Mouse (Mus musculus) hindbrain, embryonic 16.5 days (tissue): ENCODE results near the gene Trnt1. TPM values are rescaled to one million over a fixed set of nuclear protein-coding genes. Genes with fewer than 3 reads are reported as not detected.

Source experiments
- ATAC-seq: fragments of 200-750 bp; cut with Nextera tagmentation; 2 replicates; pipeline ENCODE4 v1.8.0; 2017; ENCODE audit warnings: moderate TSS enrichment, moderate library complexity
- H3K27ac ChIP-seq: fragments of 300-500 bp; sonication (generic); 2 replicates; pipeline ENCODE4 v1.5.1; 2014; ENCODE audit warnings: low read depth, mild to moderate bottlenecking, control low read depth, low read length, moderate library complexity
- H3K27me3 ChIP-seq: fragments of 300-500 bp; sonication (generic); replicated peaks from 2 replicates; pipeline ENCODE4 v1.6.1; 2014; ENCODE audit warnings: low read length; ENCODE audit not compliant: control insufficient read depth, insufficient read depth
- H3K36me3 ChIP-seq: fragments of 300-500 bp; sonication (generic); 2 replicates; pipeline ENCODE4 v1.6.1; 2014; ENCODE audit warnings: mild to moderate bottlenecking, low read length, moderate library complexity, mixed read lengths; ENCODE audit not compliant: control insufficient read depth, insufficient read depth
- H3K4me1 ChIP-seq: fragments of 300-500 bp; sonication (generic); 2 replicates; pipeline ENCODE4 v1.6.1; 2014; ENCODE audit warnings: low read depth, low read length; ENCODE audit not compliant: control insufficient read depth, insufficient read depth
- H3K4me2 ChIP-seq: fragments of 300-500 bp; sonication (generic); 2 replicates; pipeline ENCODE4 v1.6.1; 2014; ENCODE audit warnings: mild to moderate bottlenecking, low read length, control low read depth, moderate library complexity
- H3K4me3 ChIP-seq: fragments of 300-500 bp; sonication (generic); 2 replicates; pipeline ENCODE4 v1.5.1; 2014; ENCODE audit warnings: mild to moderate bottlenecking, low read length, control low read depth, moderate library complexity
- H3K9ac ChIP-seq: fragments of 300-500 bp; sonication (generic); 2 replicates; pipeline ENCODE4 v1.6.1; 2014; ENCODE audit warnings: low read depth, mild to moderate bottlenecking, control low read depth, low read length, moderate library complexity
- H3K9me3 ChIP-seq: fragments of 300-500 bp; sonication (generic); 2 replicates; pipeline ENCODE4 v1.6.1; 2014; ENCODE audit warnings: mild to moderate bottlenecking, low read length, moderate library complexity; ENCODE audit not compliant: control insufficient read depth
- WGBS: fragments of 180-500 bp; shearing (Covaris S2); extraction: QIAGEN DNeasy Blood & Tissue Kit; methylation state at CpG from one replicate; pipeline ENCODE4 v1.1.7; 2014; 5-methylcytosine and 5-hydroxymethylcytosine counted together
- polyA plus RNA-seq: library from polyadenylated mRNA; unstranded; fragments of >200 nt; fragmentation: Nextera tagmentation; extraction: Ambion mirVana; gene quantifications from 2 replicates; pipeline ENCODE4 v1.2.1, GENCODE M21; 2015

Gene Trnt1
- polyA plus RNA-seq, result 60.4 and 61.9 TPM in 2 replicates

DNA sequence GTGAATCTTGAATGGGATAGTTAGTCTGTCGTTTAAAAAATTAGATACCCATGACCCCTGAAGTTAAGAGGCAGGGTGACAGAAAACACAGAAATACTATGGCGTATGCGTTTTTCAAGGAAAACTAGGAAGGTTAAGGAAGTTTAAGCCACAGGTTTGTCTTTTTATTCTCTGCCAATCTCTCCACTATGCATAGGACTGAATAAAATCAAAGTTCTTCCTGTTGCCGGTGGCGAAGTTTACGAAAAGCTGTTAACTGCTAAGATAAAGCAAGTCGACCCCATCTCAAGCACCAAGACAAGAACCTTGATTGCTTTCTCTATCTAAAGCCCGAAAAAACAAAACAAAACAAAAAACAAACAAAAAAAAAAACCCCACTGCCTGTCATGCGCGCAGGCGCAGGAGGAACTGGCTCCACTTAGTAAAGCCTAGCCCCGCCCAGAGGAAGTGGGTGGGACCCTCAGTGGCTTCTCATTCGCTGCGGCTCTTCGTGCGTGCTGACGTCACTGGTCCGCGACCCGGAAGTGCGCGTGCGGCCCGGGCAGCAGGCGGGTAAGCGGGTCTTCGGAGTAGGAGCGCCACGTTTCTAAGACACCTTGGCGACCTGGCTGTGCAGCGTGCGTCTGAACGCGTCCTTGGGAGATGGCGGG is at the start of gene Trnt1:
Gene Trnt1 (plus strand): TSS at position 481 of the 650 bp plus-strand sequence.
- peaks cover 12% of the 10 kb centered on the region for H3K4me1 ChIP-seq
- no peaks in the 10 kb centered on the region for H3K9me3 ChIP-seq
- ATAC-seq, result peak; percentile 100
- H3K4me2 ChIP-seq, result peak within 1 kb of the TSS; percentile 97
- 9% methylated on average over 30 of the region's 35 CpGs for WGBS
- H3K9ac ChIP-seq, result peak within 1 kb of the TSS; percentile 76
- 0 out of 2 replicates have a peak within 1 kb of the TSS, but pooled peaks have one; percentile 0 for H3K27ac ChIP-seq
- H3K36me3 ChIP-seq, result 0 out of 2 replicates have a peak, but pooled peaks cover 2% of the 10 kb centered on the region
- no peaks in the 10 kb centered on the region for H3K27me3 ChIP-seq
- peak within 1 kb of the TSS; percentile 94 for H3K4me3 ChIP-seq

DNA sequence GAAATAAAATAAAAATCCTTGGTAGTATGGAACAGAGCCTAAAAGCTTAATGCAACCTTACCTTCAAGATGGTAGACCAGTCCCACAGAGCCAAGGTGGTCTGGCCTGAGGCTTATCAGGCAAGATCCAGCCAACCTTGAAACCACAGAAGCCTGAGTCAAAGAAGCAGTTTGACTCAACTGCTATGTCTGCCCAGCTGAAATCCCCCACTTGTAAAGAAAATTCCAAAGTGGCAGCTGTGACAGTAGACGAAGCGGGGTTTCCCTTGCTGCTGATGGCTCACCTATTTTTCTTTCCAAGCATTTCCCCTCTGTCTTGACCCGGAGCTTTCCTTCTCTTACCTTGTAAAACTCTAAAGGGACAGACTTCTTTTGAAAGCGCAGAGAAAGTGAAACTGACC is 43.3 kb upstream of the Trnt1 start:
- ATAC-seq, result no peak
- no peaks in the 10 kb centered on the region for H3K9me3 ChIP-seq

DNA sequence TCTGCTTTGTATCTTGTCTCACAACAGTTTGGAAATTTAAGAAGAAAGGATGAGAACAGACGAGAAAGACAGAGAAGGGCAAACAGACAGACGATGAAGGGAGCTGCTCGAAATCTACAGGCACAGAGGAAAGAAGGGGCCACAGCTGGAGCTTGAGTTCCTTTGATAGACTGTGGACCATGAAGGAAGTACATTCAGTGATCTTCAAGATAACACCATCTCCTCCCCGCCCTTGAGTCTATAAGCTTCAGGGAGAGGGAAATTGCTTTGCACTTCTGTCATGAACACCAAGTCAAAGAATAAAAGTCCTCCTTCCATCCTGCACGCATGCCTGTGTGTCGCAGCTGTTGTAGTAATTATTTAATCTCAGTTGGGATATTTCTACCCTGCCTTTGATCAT is 42.8 kb upstream of the Trnt1 start:
- H3K27me3 ChIP-seq, result no peaks in the 10 kb centered on the region
- ATAC-seq, result no peak
- no peaks in the 10 kb centered on the region for H3K9me3 ChIP-seq
- no peak overlapping the region for H3K27ac ChIP-seq
- no peak overlapping the region for H3K4me3 ChIP-seq
- H3K4me2 ChIP-seq, result no peak overlapping the region
- H3K4me1 ChIP-seq, result no peaks in the 10 kb centered on the region
- H3K36me3 ChIP-seq, result no peaks in the 10 kb centered on the region
- H3K9ac ChIP-seq, result no peak overlapping the region
- 80% methylated on average over 6 of the region's 6 CpGs for WGBS

More for the DNA sequence above, 43.3 kb upstream of the Trnt1 start:
- no peaks in the 10 kb centered on the region for H3K27me3 ChIP-seq
- no peak overlapping the region for H3K9ac ChIP-seq
- H3K4me1 ChIP-seq, result no peaks in the 10 kb centered on the region
- WGBS, result 89% methylated on average over 4 of the region's 4 CpGs
- no peak overlapping the region for H3K27ac ChIP-seq
- H3K36me3 ChIP-seq, result no peaks in the 10 kb centered on the region
- H3K4me2 ChIP-seq, result no peak overlapping the region
- H3K4me3 ChIP-seq, result no peak overlapping the region

DNA sequence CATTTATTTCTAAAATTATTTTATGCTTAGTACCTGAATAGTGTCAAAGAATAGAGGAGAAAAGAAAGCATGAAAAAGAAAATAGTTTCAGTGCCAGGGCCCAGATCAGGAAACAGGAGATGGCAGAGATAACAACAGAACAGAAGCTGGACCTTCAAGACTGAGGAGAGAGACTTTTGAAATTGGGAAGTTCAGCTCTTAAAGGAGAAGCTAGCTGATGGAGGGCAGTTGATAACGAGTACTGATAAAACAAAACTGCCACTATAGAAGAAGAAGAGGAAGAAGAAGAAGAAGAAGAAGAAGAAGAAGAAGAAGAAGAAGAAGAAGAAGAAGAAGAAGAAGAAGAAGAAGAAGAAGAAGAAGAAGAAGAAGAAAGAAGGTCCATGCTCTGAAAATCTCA is 41.2 kb upstream of the Trnt1 start:
- Histone ChIP-seq H3K27me3 (no peaks in the 10 kb centered on the region), H3K9me3 (no peaks in the 10 kb centered on the region), H3K4me1 (no peaks in the 10 kb centered on the region), H3K9ac (no peak overlapping the region), H3K27ac (no peak overlapping the region), H3K36me3 (no peaks in the 10 kb centered on the region), H3K4me2 (no peak overlapping the region), H3K4me3 (no peak overlapping the region)
- WGBS, result 80% methylated on average over 1 of the region's 1 CpGs
- ATAC-seq, result no peak

DNA sequence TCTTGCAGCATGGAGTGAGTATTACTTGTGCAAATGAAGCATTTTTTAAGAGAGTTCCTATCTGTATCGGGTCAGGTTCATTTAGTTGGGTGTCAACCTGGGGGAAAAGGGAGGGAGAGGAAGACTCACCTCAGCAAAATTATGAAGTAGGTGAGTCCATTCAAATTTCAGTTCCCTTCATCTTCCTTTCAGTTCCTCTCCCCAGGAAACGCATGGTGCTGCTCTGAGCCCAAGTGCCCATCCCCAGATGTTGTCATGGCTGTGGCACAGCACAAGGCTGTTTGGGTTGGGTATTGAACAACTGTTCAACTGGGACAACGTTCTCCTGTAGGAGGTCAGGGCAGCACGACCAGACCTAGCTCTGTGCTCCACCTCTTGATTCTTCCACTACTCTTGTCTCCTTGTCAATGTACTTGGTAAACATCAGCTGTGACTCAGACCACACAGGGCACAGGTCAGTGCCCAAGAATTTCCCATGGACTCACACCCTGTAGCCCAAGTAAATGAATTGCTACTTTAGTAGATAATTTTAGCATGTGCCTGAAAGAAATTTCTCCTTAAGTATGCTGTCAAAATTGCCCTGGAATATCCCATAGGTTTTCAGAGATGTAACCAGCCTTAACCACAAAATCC is 39.1 kb upstream of the Trnt1 start:
- H3K27me3 ChIP-seq, result no peaks in the 10 kb centered on the region
- WGBS, result 81% methylated on average over 4 of the region's 4 CpGs

DNA sequence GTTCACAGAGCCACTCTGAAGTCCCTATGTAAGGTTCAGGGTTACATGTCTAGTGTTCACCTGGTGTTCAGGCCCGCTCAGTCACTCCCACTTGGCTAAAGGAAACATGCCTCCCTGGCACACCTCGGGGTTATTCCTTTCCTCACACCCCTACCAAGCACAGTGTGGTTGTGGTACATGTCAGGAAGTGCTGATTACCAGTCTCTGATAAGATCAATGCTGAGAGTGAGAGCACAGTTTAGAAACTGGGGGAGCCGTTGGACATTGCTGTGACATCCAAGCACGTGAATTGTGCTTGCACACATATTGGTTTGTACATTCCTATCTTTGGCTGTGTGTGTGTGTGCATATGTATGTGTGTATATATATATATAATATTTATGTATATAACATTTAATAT is 36.4 kb upstream of the Trnt1 start:
- Histone ChIP-seq H3K4me3 (no peak overlapping the region), H3K27me3 (no peaks in the 10 kb centered on the region), H3K9me3 (no peaks in the 10 kb centered on the region), H3K36me3 (no peaks in the 10 kb centered on the region), H3K4me2 (no peak overlapping the region), H3K27ac (no peak overlapping the region), H3K4me1 (no peaks in the 10 kb centered on the region), H3K9ac (no peak overlapping the region)
- no peak for ATAC-seq
- 87% methylated on average over 4 of the region's 4 CpGs for WGBS

More for the DNA sequence above, 39.1 kb upstream of the Trnt1 start:
- no peak for ATAC-seq
- no peaks in the 10 kb centered on the region for H3K4me1 ChIP-seq
- H3K9me3 ChIP-seq, result no peaks in the 10 kb centered on the region
- H3K36me3 ChIP-seq, result no peaks in the 10 kb centered on the region
- no peak overlapping the region for H3K9ac ChIP-seq
- no peak overlapping the region for H3K4me3 ChIP-seq
- no peak overlapping the region for H3K4me2 ChIP-seq
- no peak overlapping the region for H3K27ac ChIP-seq

DNA sequence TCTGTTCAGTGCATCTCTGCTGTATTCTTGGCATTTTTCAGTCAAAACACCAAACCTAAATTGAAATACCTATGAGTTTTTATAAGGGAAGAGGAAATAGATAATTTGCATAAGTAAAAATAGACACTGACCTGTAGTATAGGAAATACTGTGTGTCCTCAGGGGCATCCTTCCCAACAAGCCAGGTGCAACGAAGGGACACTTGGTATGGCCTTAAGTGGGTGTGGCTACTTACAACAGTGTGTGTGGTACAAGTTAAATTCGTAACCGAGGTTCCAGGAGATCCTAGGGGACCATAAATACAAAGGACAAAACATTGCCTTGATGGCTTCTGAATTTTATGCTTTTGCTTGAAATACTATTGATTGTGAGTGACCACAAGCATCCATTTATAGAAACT is 30.7 kb upstream of the Trnt1 start:
- H3K4me1 ChIP-seq, result no peaks in the 10 kb centered on the region
- no peak for ATAC-seq
- no peaks in the 10 kb centered on the region for H3K36me3 ChIP-seq
- no peak overlapping the region for H3K9ac ChIP-seq
- H3K27me3 ChIP-seq, result no peaks in the 10 kb centered on the region
- WGBS, result 83% methylated on average over 3 of the region's 3 CpGs
- H3K4me3 ChIP-seq, result no peak overlapping the region
- H3K9me3 ChIP-seq, result no peaks in the 10 kb centered on the region
- H3K27ac ChIP-seq, result no peak overlapping the region
- no peak overlapping the region for H3K4me2 ChIP-seq

DNA sequence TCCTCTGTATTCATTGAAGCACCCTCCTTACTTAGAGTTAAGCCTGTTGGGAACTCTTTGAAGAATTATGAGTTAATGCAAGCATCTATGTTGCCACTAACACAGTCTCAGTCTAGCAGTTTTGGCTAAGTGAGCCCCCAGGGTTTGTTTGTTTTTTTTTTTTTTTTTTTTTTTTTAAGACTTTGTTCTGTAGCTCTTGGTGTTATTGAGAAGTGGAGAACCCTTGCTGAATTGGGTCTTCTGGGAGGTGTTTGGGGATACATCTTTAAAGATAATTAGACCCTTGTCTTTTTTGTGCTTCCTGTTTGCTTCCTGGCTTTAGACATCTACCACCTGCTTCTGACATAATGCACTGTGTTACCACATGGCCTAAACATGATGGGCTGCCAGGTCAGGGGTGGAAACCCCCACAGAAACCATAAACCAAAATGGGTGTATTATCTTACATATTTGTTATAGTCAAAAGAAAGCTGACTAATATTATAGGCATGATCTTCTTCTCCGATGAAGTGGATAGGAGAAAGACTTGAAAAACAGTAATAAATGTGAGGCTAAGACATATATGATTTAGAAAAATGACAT is 28.6 kb upstream of the Trnt1 start:
- Histone ChIP-seq H3K36me3 (no peaks in the 10 kb centered on the region), H3K4me2 (no peak overlapping the region), H3K27me3 (no peaks in the 10 kb centered on the region), H3K4me3 (no peak overlapping the region), H3K9ac (no peak overlapping the region), H3K9me3 (no peaks in the 10 kb centered on the region), H3K4me1 (no peaks in the 10 kb centered on the region), H3K27ac (no peak overlapping the region)
- ATAC-seq, result no peak
- WGBS, result 95% methylated on average over 1 of the region's 1 CpGs

DNA sequence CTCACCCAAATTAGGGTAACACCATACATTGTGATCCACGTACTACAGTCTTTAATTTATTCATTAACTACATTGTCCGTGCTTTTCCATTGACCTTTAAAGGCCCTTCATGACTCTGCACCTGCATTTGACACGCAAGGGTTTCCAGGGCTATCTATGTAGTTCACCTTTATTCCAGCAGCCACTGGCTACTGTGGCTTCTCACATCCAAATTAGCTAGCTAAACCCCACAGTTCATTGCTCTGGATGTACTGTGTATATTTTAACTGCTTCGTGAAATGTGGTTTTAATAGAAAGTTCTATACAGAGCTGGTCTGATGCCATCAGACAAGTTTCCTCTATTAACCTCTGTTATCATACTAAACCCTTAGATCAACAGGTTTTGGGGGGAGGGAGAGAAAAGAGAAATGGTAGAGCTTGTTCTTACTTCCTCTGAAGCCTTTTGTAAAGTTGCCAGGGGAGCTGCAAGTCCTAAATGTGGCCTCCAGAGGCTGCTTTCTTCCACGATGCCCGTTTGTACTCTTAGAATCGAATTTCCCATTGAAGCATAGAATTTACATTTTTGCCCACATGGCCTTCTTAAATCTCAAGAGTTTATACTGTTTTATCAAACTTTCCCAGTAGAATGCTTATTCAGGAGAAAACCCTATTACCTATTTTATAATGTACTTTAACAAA is 25.2 kb upstream of the Trnt1 start:
- Histone ChIP-seq H3K4me1 (no peaks in the 10 kb centered on the region), H3K9me3 (no peaks in the 10 kb centered on the region), H3K27me3 (no peaks in the 10 kb centered on the region), H3K9ac (no peak overlapping the region), H3K36me3 (no peaks in the 10 kb centered on the region), H3K27ac (no peak overlapping the region), H3K4me2 (no peak overlapping the region), H3K4me3 (no peak overlapping the region)
- 70% methylated on average over 7 of the region's 7 CpGs for WGBS
- ATAC-seq, result no peak
